Mouse (Mus musculus): ENCODE results near the gene Mamld1.
"Not testable (repeated sequence)": the region's sequence is repeated elsewhere in the genome, so short reads cannot be mapped to it uniquely, and the experiment has no call there.

The Mamld1 gene

DNA sequence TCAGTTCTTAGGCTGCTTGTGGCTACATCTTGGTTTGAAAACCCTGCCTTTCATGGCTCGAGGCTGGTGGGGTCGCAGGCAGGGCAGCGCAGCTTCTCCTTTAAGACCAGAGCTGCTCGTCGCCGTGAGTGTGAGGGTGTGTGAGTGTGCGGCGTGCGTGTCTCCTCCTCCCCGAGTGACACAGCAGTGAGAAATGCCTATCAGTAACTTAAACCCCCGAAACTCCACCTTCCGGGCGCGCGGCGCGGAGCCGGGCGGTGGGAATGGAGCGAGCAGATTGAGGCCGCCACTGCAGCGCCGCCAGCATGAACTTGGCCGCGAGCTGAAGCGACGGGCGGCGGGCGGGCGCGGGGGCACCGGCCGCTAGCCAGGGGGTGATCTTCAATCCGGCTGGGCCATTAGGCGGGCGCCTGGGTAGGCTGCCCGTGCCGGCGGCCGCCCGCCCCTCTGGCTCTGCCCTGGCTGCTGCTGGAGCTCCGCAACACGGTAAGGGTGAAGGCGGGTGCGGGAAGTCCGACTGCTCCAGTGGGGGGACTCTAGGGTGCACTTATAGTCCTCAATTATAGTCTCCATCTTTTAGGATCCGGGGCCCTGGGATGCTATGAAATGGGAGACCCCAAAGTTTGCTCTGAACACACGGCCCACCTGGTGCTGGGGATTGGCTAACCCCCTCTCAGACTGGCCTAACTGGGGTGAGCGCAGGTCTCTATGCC is at the start of gene Mamld1:
Mamld1 (plus strand) TSS at position 393 of the 713 bp plus-strand sequence.
- peak; percentile 50 for DNase-seq (ENCODE audit: low spot score)

DNA sequence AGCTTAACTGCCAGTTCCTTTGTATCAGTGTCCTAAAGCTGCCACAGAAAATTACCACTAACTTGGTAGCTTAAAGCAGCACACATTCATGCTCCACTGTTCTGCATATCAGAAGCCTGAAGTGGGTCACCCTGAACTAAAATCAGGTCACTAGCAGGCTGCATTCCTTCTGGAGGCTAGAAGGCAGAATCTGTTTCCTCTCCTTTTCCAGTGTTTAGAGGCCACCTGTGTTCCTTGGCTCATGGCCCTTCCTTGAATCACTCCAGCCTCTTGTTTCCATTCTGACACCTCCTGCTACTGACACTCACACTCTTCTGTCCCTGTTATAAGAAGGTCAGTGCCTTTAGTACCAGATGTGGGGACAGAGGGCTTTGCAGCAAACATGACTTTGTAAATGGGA is 25.3 kb upstream of the Mamld1 start:
- DNase-seq (ENCODE audit: low spot score), result no peak

DNA sequence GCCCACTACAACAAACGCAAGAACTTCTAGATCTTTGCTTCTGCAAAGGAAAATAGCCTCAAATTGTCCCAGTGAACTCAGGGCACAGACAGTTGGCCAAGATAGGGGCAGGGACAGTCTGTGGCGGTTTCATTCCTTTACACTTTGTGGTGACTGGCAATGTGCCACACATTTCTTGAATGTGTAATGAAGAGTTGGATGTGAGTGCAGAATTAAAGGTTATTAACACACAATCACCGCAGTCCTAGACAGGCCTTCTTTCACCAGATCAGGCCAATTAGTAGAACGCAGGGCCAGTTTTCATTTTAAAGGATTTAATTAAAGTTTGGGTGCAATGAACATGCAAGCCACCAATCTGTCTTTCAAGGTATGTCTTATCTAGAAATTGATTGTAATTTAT is 22.0 kb upstream of the Mamld1 start:
- no peak for DNase-seq (ENCODE audit: low spot score)

DNA sequence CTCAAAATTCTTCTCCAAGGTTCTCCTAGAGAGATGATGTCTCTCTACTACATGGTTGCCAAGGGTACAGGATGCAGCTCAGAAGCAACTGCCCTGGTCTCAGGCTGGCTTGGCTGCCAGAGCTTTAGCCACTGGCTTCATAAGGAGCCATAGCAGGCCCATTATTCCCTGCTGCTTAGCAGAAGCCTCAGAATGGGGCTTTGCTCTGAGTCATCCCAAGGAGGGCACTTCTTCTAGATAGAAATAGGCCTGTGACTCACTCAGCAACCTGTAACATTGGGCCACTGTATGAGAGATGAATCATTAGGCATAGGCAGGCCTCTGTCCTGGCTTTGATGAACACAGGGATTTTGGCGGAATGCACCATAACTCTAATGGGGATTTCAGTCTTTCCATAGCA is 21.1 kb upstream of the Mamld1 start:
- DNase-seq (ENCODE audit: low spot score), result not testable (repeated sequence)

DNA sequence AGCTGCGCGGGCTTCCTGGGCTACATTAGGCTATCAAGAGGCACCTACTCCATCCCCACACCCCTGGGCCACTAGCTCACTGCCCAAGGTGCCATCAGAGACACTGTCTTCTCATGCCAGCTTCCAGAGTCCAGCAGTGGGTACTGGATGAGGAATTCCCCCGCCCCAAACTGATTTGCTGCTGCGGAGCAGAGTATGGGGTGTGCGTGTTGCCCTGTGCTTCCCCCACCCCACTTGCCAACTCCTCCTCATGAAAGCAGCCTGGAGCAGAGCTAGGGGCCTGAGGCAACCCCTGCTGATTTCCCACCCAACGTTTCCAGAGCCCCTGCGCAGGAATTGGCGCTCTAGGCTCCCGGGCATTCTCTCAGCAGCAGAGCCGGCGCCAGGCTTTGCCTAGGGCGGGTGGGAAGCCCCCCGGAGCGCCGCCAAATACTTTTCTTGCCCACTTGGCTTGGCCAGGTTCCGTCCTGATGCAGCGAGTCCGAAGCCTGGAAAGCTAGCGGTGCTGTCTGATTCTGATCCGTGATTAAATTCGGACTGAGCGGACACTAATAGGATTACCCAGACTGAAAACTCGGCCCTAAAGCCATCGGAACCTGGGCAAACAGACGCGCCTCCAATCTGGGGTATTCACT is 738 bp downstream of the Mamld1 start:
- no peak for DNase-seq (ENCODE audit: low spot score)

DNA sequence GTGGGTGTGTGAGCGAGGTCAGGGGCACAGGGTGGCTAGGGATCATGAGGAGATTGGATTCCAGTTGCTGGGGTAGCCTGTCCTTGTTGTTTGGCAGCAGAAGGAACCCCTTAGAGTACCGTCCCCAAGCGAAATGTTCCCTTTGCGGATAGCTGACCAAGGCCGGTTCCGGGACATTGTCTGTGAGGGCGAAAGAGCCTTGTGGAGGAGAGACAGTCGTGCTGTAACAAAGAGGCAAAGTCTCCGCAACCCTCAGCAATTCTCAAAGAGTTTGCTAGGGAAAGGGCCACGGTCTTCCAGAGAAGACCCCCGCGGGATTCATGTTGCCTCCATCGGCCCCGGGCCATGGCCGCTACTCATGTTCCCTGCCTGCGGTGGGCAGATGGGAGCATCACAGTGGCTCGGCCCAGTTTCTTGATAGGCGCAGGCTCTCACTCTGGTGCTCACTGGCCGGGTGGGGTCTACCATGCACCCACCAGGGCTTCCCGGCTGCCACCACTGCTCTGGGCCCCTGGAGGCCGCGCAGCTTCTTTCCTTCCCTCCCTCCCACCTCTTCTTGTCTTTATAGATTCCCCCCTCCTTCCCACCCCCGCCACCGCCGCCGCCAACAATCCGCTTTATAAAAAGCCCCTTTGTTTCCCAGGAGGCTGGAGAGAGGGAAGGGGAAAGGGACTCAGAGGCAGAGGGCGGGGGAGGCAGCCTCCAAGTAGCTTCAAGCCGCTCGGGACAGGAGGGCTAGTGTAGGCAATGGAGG is 1.5 kb downstream of the Mamld1 start:
- DNase-seq (ENCODE audit: low spot score), result no peak

DNA sequence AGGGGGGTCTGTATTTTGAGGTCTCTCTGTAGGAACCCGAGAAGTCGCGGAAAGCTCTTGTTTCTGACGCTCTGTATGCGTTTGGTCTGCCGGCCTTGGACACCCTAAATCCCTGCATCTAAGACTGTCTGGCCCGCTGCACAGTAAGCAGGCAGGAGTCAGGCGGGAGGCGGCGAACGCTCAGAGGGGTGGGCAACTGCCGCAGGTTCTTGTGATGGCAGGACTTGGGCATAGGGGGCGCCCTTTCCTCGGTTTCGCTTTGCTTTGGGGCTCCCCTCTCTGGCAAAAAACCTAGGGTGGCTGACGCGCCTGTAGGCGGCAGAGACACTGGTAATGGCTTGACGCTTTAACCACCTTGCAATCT is 2.0 kb downstream of the Mamld1 start:
- DNase-seq (ENCODE audit: low spot score), result peak; percentile 21

DNA sequence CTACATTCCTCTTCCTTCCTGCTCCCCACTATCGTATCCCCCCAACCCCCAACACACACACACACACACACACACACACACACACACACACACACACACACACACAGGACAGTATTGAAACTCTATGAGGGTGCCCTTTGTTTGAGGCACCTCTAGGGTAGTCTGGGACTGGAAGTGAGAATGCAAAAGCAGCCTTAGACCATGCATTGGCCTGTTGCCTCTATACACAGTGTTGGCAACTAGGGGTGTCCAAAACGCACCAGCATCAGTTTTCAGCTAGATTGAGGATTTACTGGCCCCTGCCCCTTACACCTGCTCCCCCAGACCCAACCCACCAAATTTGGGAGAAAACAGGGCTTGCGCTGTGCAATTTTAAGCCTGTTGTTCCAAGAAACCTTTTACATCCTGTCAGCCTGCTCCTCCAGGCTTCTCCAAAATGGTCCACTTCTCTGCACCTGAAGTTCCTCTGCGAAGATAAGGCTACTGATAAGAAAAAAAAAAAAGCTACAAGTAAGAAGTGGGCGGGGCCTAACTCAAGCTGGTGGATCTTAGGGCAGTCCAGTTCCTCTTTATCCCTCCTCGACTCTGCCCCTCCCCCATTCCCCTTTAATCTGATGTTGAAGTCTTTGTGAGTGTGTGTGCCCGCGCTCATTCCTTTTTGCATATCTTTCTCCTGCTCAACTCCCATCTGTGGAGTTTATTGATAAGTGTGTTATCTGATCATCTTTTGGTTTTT is 2.6 kb downstream of the Mamld1 start:
- DNase-seq (ENCODE audit: low spot score), result peak; percentile 9

DNA sequence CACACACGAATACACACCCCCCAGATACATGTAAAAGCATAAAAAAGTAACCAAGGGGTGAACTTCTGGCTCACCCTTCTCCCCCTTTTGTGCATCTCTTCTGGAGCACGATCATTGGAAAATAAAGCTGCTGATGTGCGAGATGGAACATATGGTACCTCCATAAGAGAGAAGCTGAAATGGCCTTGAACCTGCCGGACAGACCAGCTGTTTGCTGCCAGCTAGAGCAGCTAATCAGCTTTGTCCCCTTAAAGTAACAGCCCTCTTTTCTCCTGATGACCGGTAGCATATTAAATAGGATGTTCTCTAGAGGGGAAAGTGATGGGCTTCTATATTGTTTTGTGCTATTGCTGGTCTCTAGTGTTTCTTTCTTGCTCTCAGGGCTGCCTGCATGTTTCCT is 3.2 kb downstream of the Mamld1 start:
- no peak for DNase-seq (ENCODE audit: low spot score)

DNA sequence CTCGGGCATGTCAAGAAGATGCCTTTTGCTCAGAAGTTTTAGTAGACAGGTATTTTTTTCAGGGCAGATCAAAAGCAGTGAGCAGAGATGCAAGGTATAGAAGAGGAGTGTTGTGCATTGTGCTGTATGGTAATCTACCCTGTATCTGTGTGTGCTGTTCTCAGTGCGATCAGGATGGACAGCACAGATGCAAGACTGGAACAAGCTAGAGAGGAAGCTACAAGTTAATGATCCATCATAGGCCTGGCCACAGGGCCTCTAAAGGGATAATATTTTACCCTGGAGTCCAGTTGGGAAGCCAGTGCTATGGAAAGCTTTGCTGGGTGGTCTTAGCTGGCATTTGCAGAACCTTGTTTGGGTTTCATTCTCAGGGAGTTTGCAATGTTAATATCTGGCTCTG is 6.9 kb downstream of the Mamld1 start:
- no peak for DNase-seq (ENCODE audit: low spot score)

DNA sequence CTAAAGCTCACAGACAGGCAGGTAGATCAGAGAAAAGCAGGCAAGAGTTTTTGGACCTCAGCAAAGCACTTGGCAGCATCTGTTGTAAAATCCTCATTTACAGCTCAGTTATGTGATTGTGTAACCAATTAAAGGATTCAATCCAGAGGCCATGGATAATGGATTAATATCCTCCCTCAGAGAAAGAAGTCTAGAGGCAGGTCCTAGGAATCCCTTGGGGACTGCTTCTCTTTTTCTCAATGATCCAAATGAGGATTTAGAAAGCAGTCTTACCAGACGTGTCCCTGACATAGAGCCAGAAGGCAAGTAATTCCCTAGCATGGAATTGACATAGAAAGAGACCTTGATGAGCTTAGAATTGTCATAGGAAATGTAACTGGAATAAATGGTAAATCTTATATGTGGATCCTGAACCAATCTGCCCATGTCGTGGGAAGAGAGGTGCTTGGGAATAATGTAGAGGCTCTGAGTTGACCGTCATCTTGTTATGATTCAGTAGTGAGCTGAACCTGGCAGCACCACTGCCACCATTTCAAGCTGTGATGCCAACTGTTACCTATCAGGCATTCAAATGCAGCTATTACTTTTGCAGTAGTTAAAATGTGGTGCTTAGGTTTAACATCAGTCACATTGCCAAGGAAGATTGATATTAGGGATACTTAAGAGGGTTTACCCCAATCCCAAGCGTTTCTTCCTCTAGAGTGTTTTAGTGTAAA is 35.2 kb downstream of the Mamld1 start:
- DNase-seq (ENCODE audit: low spot score), result no peak

DNA sequence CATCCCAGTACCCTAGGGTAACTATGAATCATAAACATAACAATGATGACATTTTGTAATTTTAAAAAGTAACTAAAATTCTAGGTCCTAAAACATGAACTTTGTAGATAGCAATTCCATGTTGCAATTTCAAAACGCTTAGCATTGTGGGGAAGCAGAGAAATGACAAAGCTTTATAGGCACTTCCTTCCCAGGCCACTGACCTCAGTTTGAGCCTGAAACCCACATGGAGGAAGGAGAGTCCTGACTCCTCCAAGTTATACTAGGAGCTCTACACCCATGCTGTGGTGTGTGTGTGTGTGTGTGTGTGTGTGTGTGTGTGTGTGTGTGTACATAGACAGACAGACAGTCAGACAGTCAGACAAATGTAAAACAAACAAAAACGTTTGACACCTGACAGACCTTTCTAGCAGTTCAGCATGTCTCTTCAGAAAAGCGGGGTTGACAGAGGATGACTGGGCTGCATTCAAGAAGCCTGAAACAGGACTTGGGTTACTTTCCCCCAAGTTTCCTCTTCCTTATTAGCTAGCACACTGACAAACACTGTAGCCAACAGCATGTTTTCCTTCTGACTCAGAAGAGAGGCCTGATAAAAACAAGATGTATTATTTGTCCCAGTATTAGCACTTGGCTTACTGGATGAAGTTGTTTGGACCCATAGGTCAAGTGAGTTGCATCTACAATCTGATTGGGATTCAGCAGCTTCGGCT is 37.5 kb downstream of the Mamld1 start:
- no peak for DNase-seq (ENCODE audit: low spot score)

DNA sequence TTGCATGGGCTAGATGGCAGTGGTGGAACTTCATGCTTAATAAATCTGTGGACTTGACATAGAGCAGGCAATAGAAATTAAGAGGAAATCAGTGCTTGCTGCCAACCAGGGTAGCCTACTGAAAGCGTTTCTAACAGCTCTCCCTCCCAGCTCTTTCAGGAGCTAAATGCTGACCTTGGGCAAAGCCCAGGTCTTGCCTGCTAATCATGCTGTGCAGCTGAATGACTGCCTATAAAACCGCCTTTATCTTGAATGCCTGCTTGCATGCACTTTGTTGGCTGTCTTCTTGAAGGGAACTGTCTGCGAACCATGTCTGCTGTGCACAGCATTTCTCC is 38.0 kb downstream of the Mamld1 start:
- no peak for DNase-seq (ENCODE audit: low spot score)

DNA sequence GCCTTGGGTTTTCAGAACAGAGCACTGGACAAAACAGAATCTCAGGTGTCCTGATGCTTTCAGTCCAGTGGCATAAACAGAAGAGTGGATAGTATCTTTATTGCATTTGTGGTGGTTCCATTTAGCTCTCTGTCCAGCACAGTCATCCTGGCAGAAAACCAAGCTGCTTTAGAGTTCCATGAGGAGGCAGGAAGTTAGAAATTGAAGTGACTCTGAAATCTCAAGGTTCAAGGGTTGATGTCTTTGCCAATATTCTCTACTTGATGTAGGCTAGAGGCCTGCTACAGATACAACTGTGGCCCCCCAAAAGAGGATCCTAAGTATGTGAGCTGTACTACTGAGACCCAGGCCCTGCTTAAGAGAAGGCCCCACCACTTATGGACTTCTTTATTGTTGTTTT is 55.8 kb downstream of the Mamld1 start:
- no peak for DNase-seq (ENCODE audit: low spot score)

DNA sequence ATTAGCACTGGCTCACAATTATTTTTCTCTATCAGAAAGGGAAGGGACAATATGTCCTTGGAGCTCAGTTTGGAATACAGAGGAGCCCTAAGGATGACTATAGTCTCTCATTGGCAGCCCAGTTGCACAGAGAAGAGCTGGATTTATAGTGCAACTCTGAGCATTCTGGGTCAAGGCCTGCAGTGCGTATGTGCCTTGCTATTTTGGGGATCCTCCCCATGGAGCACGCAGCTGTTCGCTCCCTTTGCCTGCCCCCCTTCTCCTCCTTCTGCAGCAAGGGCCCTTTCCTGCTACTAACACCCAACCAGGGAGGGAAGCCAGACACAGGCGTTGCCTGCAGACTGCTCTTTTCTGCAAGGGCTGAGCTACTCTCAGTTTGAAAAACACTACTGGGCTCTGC is 56.3 kb downstream of the Mamld1 start:
- DNase-seq (ENCODE audit: low spot score), result no peak

DNA sequence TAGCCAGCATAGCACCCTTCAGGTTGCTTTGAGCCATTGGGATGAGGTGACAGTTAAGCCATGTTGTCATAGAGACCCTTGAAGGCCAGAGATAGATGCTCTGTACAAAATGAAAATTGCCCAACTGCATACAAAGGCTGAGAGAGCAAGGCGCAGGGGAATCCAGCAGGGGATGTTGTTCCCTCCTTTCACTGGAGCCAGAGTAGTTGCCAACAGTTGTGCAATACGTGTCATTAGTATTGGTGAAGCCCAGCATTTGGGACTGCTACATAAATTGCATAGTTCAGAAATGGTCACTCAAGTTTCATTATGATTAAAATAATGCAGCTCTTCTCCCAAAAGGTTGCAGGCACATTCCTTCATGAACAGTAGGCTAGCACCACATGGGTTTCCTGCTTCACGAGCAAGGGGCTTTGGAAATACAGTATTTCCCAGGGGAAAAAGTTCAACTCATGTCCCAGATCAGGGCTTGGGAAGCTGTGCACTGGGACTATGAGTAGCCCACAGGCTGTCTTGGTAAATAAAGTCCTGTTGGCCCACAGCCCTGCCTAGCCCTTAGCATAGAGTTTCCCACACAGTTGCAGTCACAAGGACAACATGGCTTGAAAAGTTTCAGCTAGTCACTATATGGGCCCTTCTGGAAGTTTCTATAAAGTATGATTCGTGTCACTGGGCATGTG is 58.1 kb downstream of the Mamld1 start:
- no peak for DNase-seq (ENCODE audit: low spot score)

DNA sequence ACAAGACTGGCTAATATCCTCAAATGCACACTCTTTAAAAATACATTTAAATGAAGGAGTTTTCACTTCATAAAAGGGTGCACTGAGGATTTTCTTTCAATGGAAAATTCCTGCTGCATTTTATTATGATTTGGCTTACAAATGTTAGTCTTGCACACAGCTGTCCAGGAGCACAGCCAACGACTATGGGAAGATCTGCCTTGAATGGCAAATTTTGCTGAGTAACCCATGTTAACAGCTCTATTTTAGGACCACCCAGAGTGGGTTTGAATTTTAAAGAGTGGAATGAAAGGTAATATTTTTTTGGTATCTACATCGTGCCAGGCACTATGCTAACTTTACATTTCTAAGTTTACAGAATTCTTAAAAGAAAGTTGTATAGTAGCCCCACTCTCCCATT is 60.3 kb downstream of the Mamld1 start:
- DNase-seq (ENCODE audit: low spot score), result no peak

DNA sequence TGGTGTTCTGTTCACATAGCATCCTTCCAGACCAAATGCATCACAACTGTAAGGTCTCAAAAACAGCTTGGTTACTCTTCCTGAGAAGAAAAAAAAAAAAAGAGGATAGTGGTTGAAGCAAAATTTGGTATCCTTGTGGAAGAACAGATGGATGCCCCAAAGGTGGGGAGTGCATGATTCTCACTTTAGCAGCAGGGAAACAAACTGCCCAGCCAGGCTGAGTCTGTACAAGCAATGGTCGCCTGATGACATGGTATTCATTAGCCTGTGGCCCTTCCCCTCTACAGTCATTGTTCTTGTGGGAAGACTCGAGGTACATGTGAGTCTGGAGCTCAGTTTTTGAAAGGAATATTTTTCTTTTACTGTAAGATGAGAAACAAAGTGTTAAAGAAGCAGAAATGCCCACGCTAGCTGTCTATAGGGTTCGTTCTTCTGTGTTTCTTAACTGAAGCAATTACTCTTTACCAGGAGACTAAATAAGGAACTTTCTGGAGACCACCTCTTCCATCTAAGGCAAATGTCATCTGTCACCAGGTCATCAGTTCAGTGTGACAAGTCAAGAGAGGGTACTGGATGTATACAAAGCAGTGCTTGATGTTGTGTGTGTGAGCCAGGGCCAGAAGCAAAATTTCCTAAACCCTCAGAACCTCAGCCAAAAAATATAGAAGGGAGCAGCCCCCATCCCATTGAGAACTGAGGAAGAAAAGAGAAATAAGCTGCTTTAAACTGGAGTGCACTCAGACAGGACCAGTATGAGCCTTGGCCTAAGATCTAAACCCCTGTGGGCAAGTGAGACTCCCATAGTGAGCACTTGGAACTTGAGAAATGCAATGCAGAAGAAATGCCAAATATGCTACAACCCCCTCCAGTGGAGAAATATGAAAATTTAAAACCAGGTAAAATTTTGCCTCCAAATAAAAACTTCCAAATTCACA is 72.6 kb downstream of the Mamld1 start:
- no peak for DNase-seq (ENCODE audit: low spot score)

DNA sequence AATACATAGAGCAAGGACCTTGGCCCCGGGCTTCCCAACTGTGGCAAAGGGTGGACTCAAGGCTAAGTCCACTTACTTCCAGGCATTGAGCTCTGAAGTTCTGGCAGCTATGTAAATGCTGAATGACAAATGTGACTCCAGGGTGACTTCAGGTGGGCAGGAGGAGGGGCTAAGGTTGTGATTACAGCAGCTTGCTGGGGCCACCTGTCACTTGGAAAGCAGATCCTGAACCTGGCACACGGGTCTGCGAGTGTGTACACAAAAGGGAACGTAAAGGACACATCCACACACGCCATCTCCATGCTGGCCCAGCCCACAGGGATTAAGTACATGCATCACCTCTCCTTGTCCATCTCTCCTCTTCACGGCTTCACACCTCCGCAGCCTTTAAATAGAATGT is 75.0 kb downstream of the Mamld1 start:
- DNase-seq (ENCODE audit: low spot score), result no peak

DNA sequence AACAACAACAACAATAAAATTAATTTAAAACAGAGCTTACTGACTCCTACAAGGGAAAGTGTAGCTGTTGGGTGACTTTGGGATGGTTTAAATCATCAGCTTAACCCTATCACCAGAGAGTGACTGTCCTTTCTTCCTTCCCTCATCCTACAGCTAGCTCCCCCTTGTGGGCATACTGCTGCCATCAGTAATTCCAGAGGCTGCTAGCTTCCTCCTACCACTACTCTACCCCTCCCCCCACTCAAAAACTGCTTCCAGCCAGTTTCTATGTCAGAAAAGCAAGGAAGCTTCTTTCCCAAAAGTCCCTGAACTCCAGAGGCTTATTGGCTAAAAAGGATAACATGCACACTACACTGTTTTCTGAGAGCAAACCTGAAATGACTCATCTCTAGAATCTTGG is 81.4 kb downstream of the Mamld1 start:
- DNase-seq (ENCODE audit: low spot score), result no peak

Measured in yolk sac, embryonic 10.5 days (tissue).